Comparison of ENCODE assay signal across 8 mouse cellular contexts in the genomic region with DNA sequence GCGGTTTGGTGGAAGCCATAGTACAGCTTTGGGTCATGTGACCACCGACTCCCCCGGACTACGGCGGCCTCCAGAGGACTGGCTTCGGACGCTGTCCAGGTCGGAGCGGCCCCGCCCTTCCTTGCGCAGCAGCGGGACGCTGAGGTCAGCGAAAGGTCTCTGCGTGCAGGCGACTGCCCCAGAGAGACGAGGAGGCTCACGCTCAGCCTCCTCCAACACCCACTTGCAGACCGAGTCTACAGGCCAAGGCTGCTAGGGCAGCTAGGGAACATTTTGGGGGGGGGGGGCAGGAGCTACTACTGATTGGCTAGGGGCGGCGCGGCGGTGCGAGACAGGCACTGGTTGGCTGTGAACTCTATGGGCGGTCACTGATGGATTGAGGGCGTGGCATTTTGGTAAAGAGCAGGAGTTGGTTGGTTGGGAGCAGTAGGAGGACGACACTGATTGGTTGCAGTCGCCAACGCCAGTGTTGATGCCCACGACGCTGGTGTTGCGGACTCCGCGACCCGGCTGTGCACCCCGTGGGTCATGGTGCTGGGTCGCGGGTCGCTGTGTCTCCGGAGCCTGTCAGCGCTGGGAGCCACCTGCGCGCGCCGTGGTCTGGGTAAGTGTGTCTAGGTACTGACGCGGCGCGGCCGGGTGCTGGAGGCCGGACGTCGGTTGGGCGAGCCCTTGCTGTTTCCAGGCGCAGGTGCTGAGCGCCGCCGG. TPM values are rescaled to one million over a fixed set of nuclear protein-coding genes. Genes with fewer than 3 reads are reported as not detected.
DNase-seq lines count a peak whose midpoint lies in the region; ATAC-seq lines count a peak whose summit lies in the region.

Fahd1 (minus strand) TSS at position 300 of the 708 bp plus-strand sequence.

- peak within 1 kb of the TSS; percentile 71 for H3K4me3 ChIP-seq in forebrain, embryonic 14.5 days (ENCODE audit: low read depth, low read length)
- peak within 1 kb of the TSS; percentile 98 for H3K4me3 ChIP-seq in neural tube, embryonic 15.5 days (replicated peaks)

- peak within 1 kb of the TSS; percentile 80 for H3K9ac ChIP-seq in forebrain, embryonic 14.5 days (ENCODE audit: low read length)
- peak within 1 kb of the TSS; percentile 77 for H3K9ac ChIP-seq in neural tube, embryonic 15.5 days (replicated peaks)

- H3K36me3 ChIP-seq in forebrain, embryonic 14.5 days (ENCODE audit: control insufficient read depth, insufficient read depth, low read length) = peaks cover 9% of the 10 kb centered on the region; the same call in 1 of the 2 replicates
- peaks cover 12% of the 10 kb centered on the region for H3K36me3 ChIP-seq in neural tube, embryonic 15.5 days

- peak within 1 kb of the TSS; percentile 83 for H3K27ac ChIP-seq in forebrain, embryonic 14.5 days (ENCODE audit: low read depth, low read length)
- peak within 1 kb of the TSS; percentile 98 for H3K27ac ChIP-seq in neural tube, embryonic 15.5 days (replicated peaks)

- peaks cover 18% of the 10 kb centered on the region for H3K4me1 ChIP-seq in forebrain, embryonic 14.5 days (ENCODE audit: control insufficient read depth, insufficient read depth, low read length)
- H3K4me1 ChIP-seq in neural tube, embryonic 15.5 days = peaks cover 23% of the 10 kb centered on the region

- peak within 1 kb of the TSS; percentile 94 for H3K4me2 ChIP-seq in forebrain, embryonic 14.5 days (ENCODE audit: low read length)
- H3K4me2 ChIP-seq in neural tube, embryonic 15.5 days = peak within 1 kb of the TSS; percentile 93

- no peaks in the 10 kb centered on the region for H3K9me3 ChIP-seq in forebrain, embryonic 14.5 days (replicated peaks; ENCODE audit: control insufficient read depth, low read length)
- H3K9me3 ChIP-seq in neural tube, embryonic 15.5 days (replicated peaks) = no peaks in the 10 kb centered on the region

- intact Hi-C loops in heart, postnatal 14 days (cut with DNase I) = no loop called here

- H3K27me3 ChIP-seq in forebrain, embryonic 14.5 days (replicated peaks; ENCODE audit: control insufficient read depth, insufficient read depth, low read length) = no peaks in the 10 kb centered on the region
- H3K27me3 ChIP-seq in neural tube, embryonic 15.5 days (replicated peaks) = no peaks in the 10 kb centered on the region; the same call in 1 of the 2 replicates

- ATAC-seq in forebrain, embryonic 14.5 days = peak; percentile 100
- peak; percentile 100 for ATAC-seq in neural tube, embryonic 15.5 days (ENCODE audit: low FRiP score)

- WGBS in forebrain, embryonic 14.5 days = under 1% methylated on average over 58 of the region's 58 CpGs
- WGBS in neural tube, embryonic 15.5 days = 1% methylated on average over 58 of the region's 58 CpGs

- DNase-seq in ES-CJ7 (ENCODE audit: low read depth, low spot score) = peak; percentile 99
- peak; percentile 94 for DNase-seq in cerebellum, adult 11 months
- DNase-seq in forebrain, embryonic 14.5 days (ENCODE audit: low spot score) = peak; percentile 99
- peak; percentile 91 to 94 for DNase-seq in heart, postnatal 14 days
- peak; percentile 97 for DNase-seq in layer of hippocampus, adult 11-12 months (ENCODE audit: low spot score)
- peak; percentile 99 for DNase-seq in lung, adult 18-20 months
- peak; percentile 95 for DNase-seq in testis, postnatal 14 days (ENCODE audit: low spot score)

RNA-seq across cellular contexts. Expression of gene Fahd1, which starts in this region (rescaled TPM):
- 18.4 and 19.2 TPM in 2 replicates for polyA plus RNA-seq in forebrain, embryonic 14.5 days (2014; fragmentation: Nextera tagmentation; extraction: Ambion mirVana)
- 10 to 100 TPM; 70.8 to 78.1 TPM for total RNA-seq in heart, postnatal 14 days (2021)
- polyA plus RNA-seq in neural tube, embryonic 15.5 days (2015; fragmentation: Nextera tagmentation; extraction: Ambion mirVana) = 26.0 and 26.4 TPM in 2 replicates

Comparison
In these comparisons a context has a peak if more than half of its experiments do, and no peak if none do; other contexts are left out.
1. Peak in every context shown above with its lines: DNase-seq, ATAC-seq, H3K4me3 ChIP-seq and H3K27ac ChIP-seq.